Mouse (Mus musculus) cerebellum, adult (tissue): ENCODE measurements around the gene Sptssb.
A peak's percentile ranks its signal among the peaks of the same experiment; 100 is the strongest.

Experiments used
- ATAC-seq: cut with Nextera tagmentation; 2 replicates; pipeline ENCODE4 v1.9.2; 2017; ENCODE audit warnings: mild to moderate bottlenecking, moderate library complexity, mixed read lengths; ENCODE audit not compliant: insufficient number of reproducible peaks, low FRiP score, low TSS enrichment

Sptssb gene

GRCm38 (mm10) chr3:69859858-69860588, at the start of gene Sptssb:
TSS of gene Sptssb (minus strand) at chr3:69859940.
- ATAC-seq, result peak; percentile 76

- ATAC-seq, result no peak; the same call in 1 of the 2 replicates
Observed at GRCm38 (mm10) chr3:69908074-69908473, 48.3 kb upstream of the Sptssb start.

DNA sequence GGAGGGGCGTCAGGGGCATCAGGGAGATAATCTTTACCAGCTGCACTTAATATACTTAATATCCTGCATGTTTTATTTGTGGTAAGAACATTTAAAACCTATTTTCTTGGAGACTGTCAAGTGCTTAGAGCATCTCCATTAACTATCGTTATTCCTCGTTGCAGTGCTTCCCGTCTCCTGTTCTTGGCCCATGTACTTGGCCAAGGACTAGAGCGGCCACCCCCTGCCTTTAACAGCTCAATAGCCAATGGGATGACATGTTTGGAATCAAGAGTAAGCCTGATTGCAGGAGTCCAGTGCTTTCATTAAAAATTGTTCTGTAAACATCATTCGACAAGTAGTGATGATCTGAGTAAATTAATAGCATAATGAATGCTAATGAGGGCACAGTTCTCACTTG, 47.8 kb upstream of the Sptssb start:
- no peak for ATAC-seq

- ATAC-seq, result peak; percentile 71; the same call in 1 of the 2 replicates
Observed at GRCm38 (mm10) chr3:69902787-69903477, 43.2 kb upstream of the Sptssb start.

GRCm38 (mm10) chr3:69902382-69902781, 42.6 kb upstream of the Sptssb start:
- ATAC-seq, result no peak

- no peak for ATAC-seq
Observed at GRCm38 (mm10) chr3:69901874-69902381, 42.2 kb upstream of the Sptssb start.

DNA sequence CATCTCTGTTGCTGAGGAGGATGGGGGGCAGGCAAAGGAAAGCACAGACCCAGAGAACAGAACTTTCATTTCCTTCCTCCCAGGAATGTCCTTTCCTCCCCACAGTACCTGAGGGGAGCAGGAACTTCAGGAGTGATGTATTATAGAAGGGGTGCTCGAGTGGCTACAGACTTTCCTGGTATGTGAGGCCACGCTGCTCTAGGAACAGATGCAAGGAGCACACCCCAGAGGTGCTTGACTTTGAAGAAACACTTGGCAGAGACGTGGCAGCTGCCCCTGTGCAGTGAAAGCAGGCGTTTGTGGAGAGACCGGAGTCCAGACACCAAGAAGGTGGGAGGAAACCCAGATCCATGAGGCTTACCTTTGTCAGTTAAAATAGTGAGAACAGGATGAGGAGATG, 40.6 kb upstream of the Sptssb start:
- no peak for ATAC-seq

GRCm38 (mm10) chr3:69897917-69898594, 38.3 kb upstream of the Sptssb start:
- ATAC-seq, result no peak; the same call in 1 of the 2 replicates

DNA sequence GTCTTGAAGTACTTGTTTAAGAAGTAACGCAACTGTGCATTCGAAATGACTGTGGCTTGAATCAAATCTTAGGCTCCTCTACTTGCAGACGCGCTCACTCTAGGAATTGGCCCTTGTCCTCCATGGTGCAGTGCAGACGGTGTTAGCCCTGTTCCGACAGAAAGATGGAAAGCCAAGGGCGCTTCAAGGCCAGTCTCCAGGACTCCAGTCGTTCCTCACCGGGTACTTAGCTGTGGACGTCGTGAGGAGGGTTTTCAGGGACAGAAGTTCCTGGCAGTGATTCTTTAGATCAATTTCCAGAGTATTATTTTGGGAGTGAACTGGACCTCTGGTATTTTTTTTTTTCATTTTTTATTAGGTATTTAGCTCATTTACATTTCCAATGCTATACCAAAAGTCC, 35.8 kb upstream of the Sptssb start:
- ATAC-seq, result no peak

DNA sequence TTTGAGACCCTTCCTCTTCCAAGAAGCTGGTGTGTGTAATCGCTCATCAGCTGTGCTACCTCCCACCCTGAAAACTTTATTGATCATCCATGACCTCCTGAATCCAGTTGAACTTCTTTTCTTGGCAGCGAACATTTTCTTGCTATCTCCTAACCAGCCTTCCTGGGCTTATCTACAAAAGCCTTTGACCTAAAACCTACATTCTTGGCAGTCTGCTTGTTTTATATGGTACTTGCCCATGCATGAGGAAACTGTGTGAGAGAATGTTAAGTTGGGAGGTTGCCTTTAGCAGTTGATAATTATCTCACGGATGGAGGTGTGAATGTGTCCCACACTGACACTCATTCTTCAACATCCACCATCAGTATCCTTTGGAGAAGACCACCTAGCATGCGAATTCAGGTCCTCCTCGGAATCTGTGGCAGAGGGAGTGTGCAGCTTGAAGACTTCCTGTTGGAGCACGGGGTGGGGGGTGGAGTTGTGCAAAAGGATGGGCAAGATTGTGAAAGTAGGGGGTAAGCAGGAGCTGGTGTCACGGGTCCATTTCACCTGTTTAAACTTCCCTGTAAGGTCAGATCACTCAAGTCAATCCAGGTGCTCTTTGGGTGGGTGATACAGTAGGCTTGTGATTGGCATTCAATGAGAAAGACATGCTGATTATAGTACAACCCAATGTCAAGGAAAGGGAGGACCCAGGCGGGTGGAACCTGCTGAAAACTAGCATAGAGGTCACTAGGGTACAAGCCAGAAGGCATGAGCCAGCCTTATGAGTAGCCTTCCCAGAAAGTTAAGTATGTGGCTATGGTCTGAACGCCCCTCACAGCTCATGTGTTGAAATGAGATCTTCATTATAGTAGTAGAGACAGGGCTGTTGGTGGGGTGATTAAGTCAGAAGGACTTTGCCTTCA, 32.7 kb upstream of the Sptssb start:
- ATAC-seq, result no peak

- no peak for ATAC-seq
Observed at GRCm38 (mm10) chr3:69885866-69886265, 26.1 kb upstream of the Sptssb start.

DNA sequence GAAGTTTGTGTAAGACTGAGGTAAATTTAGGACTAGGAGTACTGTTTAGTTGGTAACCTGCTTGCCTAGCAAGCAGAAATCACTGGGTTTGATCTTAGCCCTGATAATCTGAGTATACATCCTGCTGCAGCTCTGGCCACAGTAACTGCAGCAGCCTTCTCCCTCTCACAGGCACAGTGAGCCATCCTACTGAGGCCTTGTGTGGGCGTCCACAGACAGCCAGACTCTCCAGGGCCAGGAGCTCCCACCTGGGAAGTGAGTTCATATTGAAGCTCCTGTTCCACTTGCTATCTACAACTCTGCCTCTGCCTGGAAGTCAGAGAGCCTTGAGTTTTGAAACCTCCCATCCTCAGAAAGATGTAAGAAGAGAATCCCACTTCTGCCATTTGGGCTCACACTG, 24.0 kb upstream of the Sptssb start:
- no peak for ATAC-seq

- no peak for ATAC-seq
Observed at GRCm38 (mm10) chr3:69877538-69877937, 17.8 kb upstream of the Sptssb start.

- no peak for ATAC-seq
Observed at GRCm38 (mm10) chr3:69874721-69875120, 15.0 kb upstream of the Sptssb start.

DNA sequence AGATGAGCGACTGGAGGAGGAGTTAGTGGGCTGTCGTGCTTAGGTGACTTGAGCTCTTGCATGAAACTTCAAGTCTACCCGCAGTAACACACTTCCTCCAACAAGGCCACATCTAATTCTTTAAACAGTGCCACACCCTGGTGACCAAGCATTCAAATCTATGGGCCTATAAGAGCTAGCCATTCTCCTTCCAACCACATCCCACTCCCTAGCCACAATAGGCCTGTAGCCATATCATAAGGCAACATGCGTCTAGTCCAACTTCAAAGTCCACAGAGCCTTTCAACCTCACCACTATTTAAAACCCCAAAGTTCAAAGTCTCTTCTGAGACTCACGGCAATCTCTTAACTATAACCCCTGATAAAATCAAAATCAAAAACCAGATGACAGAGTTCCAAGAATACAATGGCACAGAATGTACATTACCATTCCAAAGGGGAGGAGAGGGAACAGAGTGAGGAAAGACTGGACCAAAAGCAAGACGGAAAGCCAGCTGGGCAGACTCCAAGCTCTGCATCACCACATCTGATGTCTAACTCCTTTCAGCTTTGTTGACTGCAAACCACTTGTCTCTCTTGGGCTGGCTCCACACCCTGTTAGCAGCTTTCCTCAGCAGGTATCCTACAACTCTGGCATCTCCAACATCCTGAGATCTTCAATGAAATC, 13.1 kb upstream of the Sptssb start:
- no peak for ATAC-seq

GRCm38 (mm10) chr3:69871174-69871573, 11.4 kb upstream of the Sptssb start:
- no peak for ATAC-seq

- ATAC-seq, result no peak
Observed at GRCm38 (mm10) chr3:69869702-69870101, 10.0 kb upstream of the Sptssb start.

DNA sequence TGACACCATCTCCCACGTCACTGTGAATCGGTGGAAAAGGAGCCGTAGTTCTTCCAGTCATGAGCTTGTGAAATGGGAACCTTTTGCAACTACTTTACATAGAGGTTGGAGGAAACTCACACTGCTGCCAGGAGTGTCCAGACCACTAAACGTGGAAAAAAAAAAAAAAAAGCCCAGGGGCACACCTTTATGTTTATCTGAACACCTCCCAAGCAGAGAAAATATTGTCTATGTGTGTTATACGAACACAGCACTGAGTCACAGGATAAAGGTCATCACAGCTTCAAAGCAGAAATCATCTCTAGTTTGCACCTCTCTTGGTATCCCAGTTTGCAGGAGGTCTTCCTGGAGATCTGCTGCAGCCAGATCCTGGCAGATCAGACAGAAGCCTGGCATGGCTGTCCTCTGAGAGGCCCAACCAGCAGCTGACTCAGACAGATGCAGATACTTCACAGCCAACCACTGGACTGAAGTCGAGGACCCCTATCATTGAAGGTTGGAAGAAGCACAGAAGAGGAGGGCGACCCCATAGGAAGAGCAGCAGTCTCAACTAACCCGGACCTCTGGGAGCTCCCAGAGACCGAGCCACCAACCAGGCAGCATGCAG, 2.2 kb upstream of the Sptssb start:
- no peak for ATAC-seq
